Mouse (Mus musculus) stomach, embryonic 14.5 days (tissue): ENCODE measurements around the gene BC004004. TPM values are rescaled to one million over a fixed set of nuclear protein-coding genes. Genes with fewer than 3 reads are reported as not detected.

Source experiments
- ATAC-seq: fragments of 200-750 bp; cut with Nextera tagmentation; 2 replicates; pipeline ENCODE4 v1.8.0; 2017; ENCODE audit warnings: low read depth, moderate TSS enrichment; ENCODE audit not compliant: insufficient number of reproducible peaks, insufficient read depth, low FRiP score
- H3K27ac ChIP-seq: fragments of 300-500 bp; sonication (generic); 2 replicates; pipeline ENCODE4 v1.5.1; 2014; ENCODE audit warnings: mild to moderate bottlenecking, low read length, moderate library complexity, mixed read lengths
- H3K27me3 ChIP-seq: fragments of 300-500 bp; sonication (generic); 2 replicates; pipeline ENCODE4 v1.6.1; 2014; ENCODE audit warnings: low read length, control low read depth, mixed read lengths; ENCODE audit not compliant: control insufficient read depth, insufficient read depth
- H3K36me3 ChIP-seq: fragments of 300-500 bp; sonication (generic); 2 replicates; pipeline ENCODE4 v1.6.1; 2014; ENCODE audit warnings: mild to moderate bottlenecking, control low read depth, low read length, moderate library complexity, mixed read lengths; ENCODE audit not compliant: control insufficient read depth, insufficient read depth
- H3K4me1 ChIP-seq: fragments of 300-500 bp; sonication (generic); 2 replicates; pipeline ENCODE4 v1.6.1; 2014; ENCODE audit warnings: low read length, control low read depth, mixed read lengths; ENCODE audit not compliant: control insufficient read depth, insufficient read depth
- H3K4me2 ChIP-seq: fragments of 300-500 bp; sonication (generic); replicated peaks from 2 replicates; pipeline ENCODE4 v1.6.1; 2014; ENCODE audit warnings: low read depth, low read length, control low read depth
- H3K4me3 ChIP-seq: fragments of 300-500 bp; sonication (generic); 2 replicates; pipeline ENCODE4 v1.5.1; 2014; ENCODE audit warnings: low read depth, low read length, control low read depth
- H3K9ac ChIP-seq: fragments of 300-500 bp; sonication (generic); replicated peaks from 2 replicates; pipeline ENCODE4 v1.6.1; 2014; ENCODE audit warnings: low read depth, mild to moderate bottlenecking, control low read depth, low read length, moderate library complexity, mixed read lengths
- H3K9me3 ChIP-seq: fragments of 300-500 bp; sonication (generic); 2 replicates; pipeline ENCODE4 v1.6.1; 2016; ENCODE audit warnings: low read depth, low read length, control low read depth; ENCODE audit not compliant: control insufficient read depth
- WGBS: fragments of 180-500 bp; shearing (Covaris S2); extraction: QIAGEN DNeasy Blood & Tissue Kit; methylation state at CpG from one replicate; pipeline ENCODE4 v1.1.7; 2014; 5-methylcytosine and 5-hydroxymethylcytosine counted together
- polyA plus RNA-seq: library from polyadenylated mRNA; unstranded; fragments of >200 nt; fragmentation: Nextera tagmentation; extraction: Ambion mirVana; gene quantifications from 2 replicates; pipeline ENCODE4 v1.2.1, GENCODE M21; 2014

BC004004 gene
- 79.5 and 80.8 TPM in 2 replicates for polyA plus RNA-seq

- peaks cover 9% of the 10 kb centered on the region; the same call in 1 of the 2 replicates for H3K4me1 ChIP-seq
- WGBS = under 1% methylated on average over 63 of the region's 63 CpGs
- peak within 1 kb of the TSS; percentile 73 for H3K4me2 ChIP-seq
- peak within 1 kb of the TSS; percentile 90 for H3K9ac ChIP-seq
- H3K27me3 ChIP-seq = no peaks in the 10 kb centered on the region
- peak within 1 kb of the TSS; percentile 74 for H3K4me3 ChIP-seq
- no peaks in the 10 kb centered on the region for H3K36me3 ChIP-seq
- peak; percentile 92 for ATAC-seq
- H3K27ac ChIP-seq = peak within 1 kb of the TSS; percentile 93
- H3K9me3 ChIP-seq = no peaks in the 10 kb centered on the region
Observed at GRCm38 (mm10) chr17:29268682-29269348, at the start of gene BC004004. Gene BC004004, plus strand, starts transcription at chr17:29268788.

- Histone ChIP-seq H3K4me2 (no peak overlapping the region), H3K9ac (no peak overlapping the region), H3K9me3 (no peaks in the 10 kb centered on the region), H3K36me3 (no peaks in the 10 kb centered on the region), H3K27me3 (no peaks in the 10 kb centered on the region), H3K4me1 (no peaks in the 10 kb centered on the region), H3K27ac (no peak overlapping the region), H3K4me3 (no peak overlapping the region)
- WGBS = 67% methylated on average over 14 of the region's 14 CpGs
- ATAC-seq = no peak
Observed at GRCm38 (mm10) chr17:29220631-29221030, 48.0 kb upstream of the BC004004 start.

- H3K9ac ChIP-seq = no peak overlapping the region
- H3K27ac ChIP-seq = no peak overlapping the region
- 0 out of 2 replicates have a peak, but pooled peaks cover 4% of the 10 kb centered on the region for H3K4me1 ChIP-seq
- no peak overlapping the region for H3K4me3 ChIP-seq
- H3K4me2 ChIP-seq = no peak overlapping the region
- H3K27me3 ChIP-seq = no peaks in the 10 kb centered on the region
- no peak for ATAC-seq
- H3K36me3 ChIP-seq = no peaks in the 10 kb centered on the region
- no peaks in the 10 kb centered on the region for H3K9me3 ChIP-seq
- WGBS = 83% methylated on average over 10 of the region's 10 CpGs
Observed at GRCm38 (mm10) chr17:29231109-29231508, 37.5 kb upstream of the BC004004 start.

DNA sequence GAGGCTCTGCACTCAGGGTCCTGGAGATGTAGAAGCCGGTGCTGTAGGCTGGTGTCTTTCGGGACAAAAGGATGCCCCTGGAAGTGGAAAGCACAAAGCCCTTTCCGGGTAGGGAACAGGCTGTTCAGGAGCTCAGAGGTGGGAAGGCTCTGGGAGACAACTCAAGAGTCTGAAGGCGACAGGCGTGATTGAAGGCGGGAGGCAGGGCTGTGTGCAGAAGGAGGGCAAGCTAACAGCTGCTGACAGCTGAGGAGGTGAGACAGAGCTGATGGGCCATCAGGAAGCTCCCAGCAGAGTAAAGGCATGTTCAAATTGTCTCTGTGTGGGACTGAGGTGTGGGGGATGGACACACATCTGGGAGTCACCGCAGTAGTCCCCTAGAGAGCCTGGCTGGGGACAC lies 32.5 kb upstream of the BC004004 start:
- no peak overlapping the region for H3K9ac ChIP-seq
- H3K4me2 ChIP-seq = 0 out of 2 replicates have a peak overlapping the region, but pooled peaks have one; percentile 99
- peaks cover 15% of the 10 kb centered on the region; the same call in 1 of the 2 replicates for H3K4me1 ChIP-seq
- H3K36me3 ChIP-seq = no peaks in the 10 kb centered on the region
- 59% methylated on average over 7 of the region's 7 CpGs for WGBS
- no peak overlapping the region for H3K27ac ChIP-seq
- no peak overlapping the region for H3K4me3 ChIP-seq
- H3K9me3 ChIP-seq = no peaks in the 10 kb centered on the region
- H3K27me3 ChIP-seq = no peaks in the 10 kb centered on the region
- ATAC-seq = no peak

DNA sequence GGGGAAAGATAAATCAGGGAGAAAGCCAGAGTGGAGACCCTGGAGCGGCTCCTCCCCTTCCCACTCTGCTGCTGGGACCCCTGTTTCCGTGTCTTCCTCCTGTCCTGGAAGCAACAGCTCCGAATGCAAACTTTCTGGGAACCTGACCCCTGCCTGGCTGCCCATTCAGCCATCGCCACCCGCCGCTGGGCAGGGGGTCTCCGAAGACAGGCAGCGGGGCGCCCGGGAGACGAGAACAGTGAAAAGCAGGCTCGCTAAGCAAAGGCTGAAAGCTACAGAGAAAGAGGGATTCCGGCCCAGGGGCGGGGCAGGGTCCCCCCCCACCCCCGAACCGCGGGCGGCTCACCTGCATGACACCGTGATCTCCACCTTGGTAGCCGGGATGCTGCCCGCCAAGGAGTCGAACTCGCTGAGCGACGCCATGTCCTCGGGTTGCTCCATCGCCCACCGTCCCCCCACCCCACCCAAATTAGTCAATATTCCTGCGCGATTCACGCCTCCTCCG lies 31.3 kb upstream of the BC004004 start:
- Histone ChIP-seq H3K9me3 (no peaks in the 10 kb centered on the region), H3K27me3 (no peaks in the 10 kb centered on the region), H3K4me3 (peak overlapping the region; percentile 59), H3K4me2 (peak overlapping the region; percentile 99), H3K27ac (no peak overlapping the region), H3K4me1 (peaks cover 15% of the 10 kb centered on the region; the same call in 1 of the 2 replicates), H3K9ac (peak overlapping the region; percentile 52), H3K36me3 (no peaks in the 10 kb centered on the region)
- WGBS = under 1% methylated on average over 32 of the region's 32 CpGs
- ATAC-seq = no peak

DNA sequence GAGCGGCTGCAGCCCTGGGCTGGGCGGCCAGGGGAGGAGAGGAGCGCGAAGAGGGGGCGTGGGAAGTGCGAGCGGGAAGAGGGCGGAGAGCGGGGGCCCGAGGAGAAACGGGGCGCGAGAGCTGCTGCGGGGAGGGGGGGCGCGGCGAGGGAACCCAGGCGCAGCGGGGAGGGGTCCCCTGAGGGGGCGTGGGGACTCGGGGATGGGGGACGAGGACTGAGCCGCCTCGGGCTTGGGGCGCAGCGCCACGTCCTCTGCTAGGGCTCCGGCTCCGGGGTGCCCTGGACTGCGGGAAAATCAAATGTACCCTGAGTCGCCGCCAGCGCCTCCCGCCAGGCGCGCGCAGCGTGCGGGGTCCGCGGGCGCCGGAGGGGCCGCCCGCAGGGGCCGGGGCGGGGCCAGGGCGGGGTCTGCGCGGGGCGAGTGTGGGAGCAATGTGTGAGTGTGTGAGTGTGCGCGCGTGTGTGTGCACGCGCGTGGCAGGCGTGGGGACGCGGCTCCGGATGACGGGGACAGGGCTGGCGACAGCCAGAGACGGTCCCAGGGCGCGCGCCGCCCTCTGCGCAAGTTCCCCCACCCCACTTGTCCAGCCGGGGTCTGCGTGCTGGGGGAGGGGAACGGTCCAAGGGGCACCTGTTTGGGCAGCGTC lies 30.7 kb upstream of the BC004004 start, which contains the start of gene Cpne5:
Cpne5 (minus strand) TSS at position 396 of the 649 bp plus-strand sequence.
- Histone ChIP-seq H3K27ac (no peak within 1 kb of the TSS), H3K9ac (peak within 1 kb of the TSS; percentile 52), H3K36me3 (no peaks in the 10 kb centered on the region), H3K4me2 (peak within 1 kb of the TSS; percentile 99), H3K4me3 (peak within 1 kb of the TSS; percentile 59), H3K4me1 (peaks cover 15% of the 10 kb centered on the region; the same call in 1 of the 2 replicates), H3K9me3 (no peaks in the 10 kb centered on the region), H3K27me3 (no peaks in the 10 kb centered on the region)
- WGBS = under 1% methylated on average over 58 of the region's 73 CpGs
- ATAC-seq = peak; percentile 47

DNA sequence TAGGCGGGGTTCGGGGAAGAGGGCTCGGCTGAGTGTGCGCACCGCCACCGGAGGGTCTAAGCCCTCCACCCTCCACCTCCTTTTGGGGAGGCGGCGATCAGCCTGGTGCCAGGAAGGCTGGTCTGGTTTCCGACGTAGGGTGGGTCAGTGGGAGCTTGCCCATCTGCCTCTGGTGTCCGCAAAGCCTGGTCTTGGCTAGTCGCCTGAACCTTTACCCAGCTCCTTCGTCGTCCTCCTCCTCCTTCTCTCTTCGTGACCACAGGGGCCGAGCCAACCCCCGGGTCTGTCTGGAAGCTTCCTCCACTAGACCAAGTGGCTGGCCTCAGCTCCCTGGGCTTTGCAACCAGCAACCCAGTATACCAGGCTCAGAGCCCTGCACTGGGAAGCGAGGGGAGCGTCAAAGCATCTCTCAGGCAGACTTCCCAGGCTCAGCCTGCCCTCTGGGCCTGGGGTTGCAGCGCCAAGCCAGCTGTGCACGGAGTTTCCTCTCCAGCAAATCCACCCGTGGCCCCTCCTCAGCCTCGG lies 30.1 kb upstream of the BC004004 start:
- peak; percentile 47 for ATAC-seq
- H3K4me3 ChIP-seq = peak overlapping the region; percentile 59
- peaks cover 14% of the 10 kb centered on the region; the same call in 1 of the 2 replicates for H3K4me1 ChIP-seq
- H3K9ac ChIP-seq = peak overlapping the region; percentile 52; the same call in 1 of the 2 replicates
- WGBS = 5% methylated on average over 22 of the region's 23 CpGs
- H3K9me3 ChIP-seq = no peaks in the 10 kb centered on the region
- peak overlapping the region; percentile 99 for H3K4me2 ChIP-seq
- no peaks in the 10 kb centered on the region for H3K27me3 ChIP-seq
- H3K27ac ChIP-seq = no peak overlapping the region
- H3K36me3 ChIP-seq = no peaks in the 10 kb centered on the region

DNA sequence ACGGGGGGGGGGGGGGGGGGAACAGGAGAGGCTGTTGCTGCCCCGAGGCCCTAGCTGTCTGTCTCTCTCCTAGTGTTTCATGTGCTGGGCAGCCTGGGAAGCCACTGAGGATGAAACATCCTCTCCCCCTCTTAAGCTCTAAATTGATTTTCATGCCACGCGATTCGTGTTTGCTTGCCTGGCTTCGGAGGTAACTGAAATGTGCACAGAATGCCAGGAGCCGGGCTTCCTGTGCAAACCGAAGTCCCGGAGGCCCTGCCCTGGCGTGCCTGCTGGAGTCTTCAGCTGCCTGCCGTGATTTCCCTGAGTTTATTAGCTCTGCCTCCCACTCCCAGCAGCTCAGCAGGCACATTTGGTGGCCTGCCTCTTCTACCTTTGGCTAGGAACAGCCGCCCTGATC lies 23.7 kb upstream of the BC004004 start:
- H3K4me2 ChIP-seq = no peak overlapping the region
- H3K9ac ChIP-seq = no peak overlapping the region
- no peak overlapping the region for H3K4me3 ChIP-seq
- no peaks in the 10 kb centered on the region for H3K9me3 ChIP-seq
- peaks cover 5% of the 10 kb centered on the region; the same call in 1 of the 2 replicates for H3K4me1 ChIP-seq
- H3K27me3 ChIP-seq = no peaks in the 10 kb centered on the region
- H3K36me3 ChIP-seq = peaks cover 2% of the 10 kb centered on the region; the same call in 1 of the 2 replicates
- H3K27ac ChIP-seq = no peak overlapping the region
- 37% methylated on average over 11 of the region's 12 CpGs for WGBS
- ATAC-seq = no peak
